9 mouse cellular contexts compared by ENCODE assay signal in genomic region chr4:41762099-41762687, GRCm38 (mm10). TPM values are rescaled to one million over a fixed set of nuclear protein-coding genes. Genes with fewer than 3 reads are reported as not detected.
DNase-seq lines count a peak whose midpoint lies in the region; ATAC-seq and TF ChIP-seq lines count a peak whose summit lies in the region.
"Had no signal": no experiment of that assay in that cellular context is flagged by ENCODE, and none has a peak within 500 bp of the region (broad histone marks: within the 10 kb centered on the region; RNA-seq: fewer than 3 reads in every experiment).

No protein-coding gene starts in this region.

- TF ChIP-seq CTCF in layer of hippocampus, adult 2 months (conservative IDR thresholded peaks at IDR 0.05), result no peak

- H3K4me1 ChIP-seq in embryonic facial prominence, embryonic 12.5 days, result peaks cover 30% of the 10 kb centered on the region
- H3K4me1 ChIP-seq in hindbrain, embryonic 15.5 days (replicated peaks), result peaks cover 30% of the 10 kb centered on the region
- peaks cover 19% of the 10 kb centered on the region for H3K4me1 ChIP-seq in midbrain, embryonic 14.5 days (ENCODE audit: control insufficient read depth, insufficient read depth, low read length)

- H3K27me3 ChIP-seq in embryonic facial prominence, embryonic 12.5 days, result no peaks in the 10 kb centered on the region
- no peaks in the 10 kb centered on the region for H3K27me3 ChIP-seq in hindbrain, embryonic 15.5 days
- no peaks in the 10 kb centered on the region for H3K27me3 ChIP-seq in midbrain, embryonic 14.5 days (ENCODE audit: control insufficient read depth, insufficient read depth, low read length)

- H3K36me3 ChIP-seq in embryonic facial prominence, embryonic 12.5 days, result peaks cover 18% of the 10 kb centered on the region
- H3K36me3 ChIP-seq in hindbrain, embryonic 15.5 days, result 0 out of 2 replicates have a peak, but pooled peaks cover 2% of the 10 kb centered on the region
- peaks cover 10% of the 10 kb centered on the region for H3K36me3 ChIP-seq in midbrain, embryonic 14.5 days (ENCODE audit: control insufficient read depth, insufficient read depth, low read length)

- H3K4me2 ChIP-seq in embryonic facial prominence, embryonic 12.5 days (replicated peaks), result peak overlapping the region; percentile 85
- peak overlapping the region; percentile 48; the same call in 1 of the 2 replicates for H3K4me2 ChIP-seq in hindbrain, embryonic 15.5 days
- H3K4me2 ChIP-seq in midbrain, embryonic 14.5 days (ENCODE audit: low read length), result no peak overlapping the region

- H3K4me3 ChIP-seq in layer of hippocampus, adult 2 months, result no peak overlapping the region
- H3K4me3 ChIP-seq in embryonic facial prominence, embryonic 12.5 days, result peak overlapping the region; percentile 60
- no peak overlapping the region for H3K4me3 ChIP-seq in hindbrain, embryonic 15.5 days
- no peak overlapping the region for H3K4me3 ChIP-seq in midbrain, embryonic 14.5 days (replicated peaks; ENCODE audit: low read depth, low read length)

- H3K9ac ChIP-seq in embryonic facial prominence, embryonic 12.5 days, result peak overlapping the region; percentile 68
- no peak overlapping the region for H3K9ac ChIP-seq in hindbrain, embryonic 15.5 days
- H3K9ac ChIP-seq in midbrain, embryonic 14.5 days (replicated peaks; ENCODE audit: low read length), result no peak overlapping the region

- peak; percentile 59 for ATAC-seq in embryonic facial prominence, embryonic 12.5 days (ENCODE audit: insufficient number of reproducible peaks, insufficient read depth, low FRiP score, low TSS enrichment)
- ATAC-seq in hindbrain, embryonic 15.5 days (ENCODE audit: low FRiP score, low read depth), result 0 out of 2 replicates have a peak, but pooled peaks have one; percentile 28
- ATAC-seq in midbrain, embryonic 14.5 days (ENCODE audit: low FRiP score, low TSS enrichment), result peak; percentile 31; the same call in 1 of the 2 replicates

- H3K9me3 ChIP-seq in embryonic facial prominence, embryonic 12.5 days, result no peaks in the 10 kb centered on the region
- H3K9me3 ChIP-seq in hindbrain, embryonic 15.5 days, result no peaks in the 10 kb centered on the region
- no peaks in the 10 kb centered on the region for H3K9me3 ChIP-seq in midbrain, embryonic 14.5 days (ENCODE audit: control insufficient read depth, low read length)

- peak overlapping the region; percentile 88 for H3K27ac ChIP-seq in layer of hippocampus, adult 2 months
- H3K27ac ChIP-seq in embryonic facial prominence, embryonic 12.5 days, result peak overlapping the region; percentile 98
- H3K27ac ChIP-seq in hindbrain, embryonic 15.5 days (replicated peaks), result peak overlapping the region; percentile 48
- H3K27ac ChIP-seq in midbrain, embryonic 14.5 days (replicated peaks; ENCODE audit: low read depth, low read length), result 0 out of 2 replicates have a peak overlapping the region, but pooled peaks have one; percentile 22

- 20% methylated on average over 8 of the region's 8 CpGs for WGBS in embryonic facial prominence, embryonic 12.5 days
- WGBS in hindbrain, embryonic 15.5 days, result 51% methylated on average over 8 of the region's 8 CpGs
- 41% methylated on average over 8 of the region's 8 CpGs for WGBS in midbrain, embryonic 14.5 days

- DNase-seq in layer of hippocampus, adult 2 months (ENCODE audit: low spot score in 2 of 2), result no peak
- DNase-seq in layer of hippocampus, adult 8-10 months (ENCODE audit: low spot score in 2 of 2), result no peak
- peak; percentile 28 for DNase-seq in midbrain, embryonic 14.5 days
- DNase-seq in thymus, postnatal 4 days, result no peak
- no peak for DNase-seq in urinary bladder, postnatal 36 days (ENCODE audit: low spot score in 2 of 2)
- DNase-seq in frontal cortex, postnatal 36 days (ENCODE audit: low spot score in 2 of 2), result no peak

RNA-seq across cellular contexts. Expression of gene Sigmar1, which starts 6.2 kb away (rescaled TPM):
- total RNA-seq in layer of hippocampus, adult 2 months (2021), result 10 to 100 TPM; 40.4 to 42.9 TPM
- total RNA-seq in layer of hippocampus, adult 8-10 months (2022), result 10 to 100 TPM; 37.7 to 46.8 (median 40.6) TPM
- polyA plus RNA-seq in embryonic facial prominence, embryonic 12.5 days (2016; fragmentation: Nextera tagmentation; extraction: Ambion mirVana), result 74.1 and 76.6 TPM in 2 replicates
- 78.5 and 79.3 TPM in 2 replicates for polyA plus RNA-seq in hindbrain, embryonic 15.5 days (2015; fragmentation: Nextera tagmentation; extraction: Ambion mirVana)
- polyA plus RNA-seq in midbrain, embryonic 14.5 days (2014; fragmentation: Nextera tagmentation; extraction: Ambion mirVana), result 52.7 and 55.4 TPM in 2 replicates

RNA-seq across cellular contexts. Expression of gene Galt, which starts 7.2 kb away (rescaled TPM):
- 10 to 100 TPM; 52.1 to 67.7 TPM for total RNA-seq in layer of hippocampus, adult 2 months (2021)
- 10 to 100 TPM; 52.0 to 67.1 (median 53.6) TPM for total RNA-seq in layer of hippocampus, adult 8-10 months (2022)
- 40.4 and 41.5 TPM in 2 replicates for polyA plus RNA-seq in embryonic facial prominence, embryonic 12.5 days (2016; fragmentation: Nextera tagmentation; extraction: Ambion mirVana)
- polyA plus RNA-seq in hindbrain, embryonic 15.5 days (2015; fragmentation: Nextera tagmentation; extraction: Ambion mirVana), result 48.0 and 53.9 TPM in 2 replicates
- 38.8 and 51.5 TPM in 2 replicates for polyA plus RNA-seq in midbrain, embryonic 14.5 days (2014; fragmentation: Nextera tagmentation; extraction: Ambion mirVana)

RNA-seq across cellular contexts. Expression of gene Ccl27a, which starts 11.9 kb away (rescaled TPM):
- total RNA-seq in layer of hippocampus, adult 2 months (2021), result 100 to 1,000 TPM; 140 to 143 TPM
- total RNA-seq in layer of hippocampus, adult 8-10 months (2022), result 100 to 1,000 TPM; 121 to 139 (median 130) TPM
- 71.7 and 81.6 TPM in 2 replicates for polyA plus RNA-seq in embryonic facial prominence, embryonic 12.5 days (2016; fragmentation: Nextera tagmentation; extraction: Ambion mirVana)
- 258 and 281 TPM in 2 replicates for polyA plus RNA-seq in hindbrain, embryonic 15.5 days (2015; fragmentation: Nextera tagmentation; extraction: Ambion mirVana)
- 241 and 335 TPM in 2 replicates for polyA plus RNA-seq in midbrain, embryonic 14.5 days (2014; fragmentation: Nextera tagmentation; extraction: Ambion mirVana)

RNA-seq across cellular contexts. Expression of gene Arid3c, which starts 31.3 kb away (rescaled TPM):
- not detected for total RNA-seq in layer of hippocampus, adult 2 months (2021)
- total RNA-seq in layer of hippocampus, adult 8-10 months (2022), result not detected
- 0.18 TPM in 1 of 2 replicates, not detected in the other for polyA plus RNA-seq in embryonic facial prominence, embryonic 12.5 days (2016; fragmentation: Nextera tagmentation; extraction: Ambion mirVana)
- polyA plus RNA-seq in hindbrain, embryonic 15.5 days (2015; fragmentation: Nextera tagmentation; extraction: Ambion mirVana), result 0.86 and 1.1 TPM in 2 replicates
- polyA plus RNA-seq in midbrain, embryonic 14.5 days (2014; fragmentation: Nextera tagmentation; extraction: Ambion mirVana), result 0.47 and 0.70 TPM in 2 replicates
- total RNA-seq: adrenal gland, adult 18-20 months had no signal

RNA-seq across cellular contexts. Expression of gene Dctn3, which starts 39.2 kb away (rescaled TPM):
- 100 to 1,000 TPM; 136 to 153 TPM for total RNA-seq in layer of hippocampus, adult 2 months (2021)
- total RNA-seq in layer of hippocampus, adult 8-10 months (2022), result 100 to 1,000 TPM; 141 to 156 (median 152) TPM
- polyA plus RNA-seq in embryonic facial prominence, embryonic 12.5 days (2016; fragmentation: Nextera tagmentation; extraction: Ambion mirVana), result 117 and 122 TPM in 2 replicates
- 298 and 299 TPM in 2 replicates for polyA plus RNA-seq in hindbrain, embryonic 15.5 days (2015; fragmentation: Nextera tagmentation; extraction: Ambion mirVana)
- 249 and 299 TPM in 2 replicates for polyA plus RNA-seq in midbrain, embryonic 14.5 days (2014; fragmentation: Nextera tagmentation; extraction: Ambion mirVana)

Comparison
In these comparisons a context has a peak if more than half of its experiments do, and no peak if none do; other contexts are left out.
1. H3K27ac ChIP-seq: peak in every context shown above with its lines; median percentile 98 in embryonic facial prominence, embryonic 12.5 days; 88 in layer of hippocampus, adult 2 months; 48 in hindbrain, embryonic 15.5 days; 22 in midbrain, embryonic 14.5 days.